Mouse (Mus musculus): ENCODE results near the gene Olfr678. TPM values are rescaled to one million over a fixed set of nuclear protein-coding genes. Genes with fewer than 3 reads are reported as not detected.

The Olfr678 gene
- polyA plus RNA-seq (2012; rRNA removed): not detected in 2 replicates

DNA sequence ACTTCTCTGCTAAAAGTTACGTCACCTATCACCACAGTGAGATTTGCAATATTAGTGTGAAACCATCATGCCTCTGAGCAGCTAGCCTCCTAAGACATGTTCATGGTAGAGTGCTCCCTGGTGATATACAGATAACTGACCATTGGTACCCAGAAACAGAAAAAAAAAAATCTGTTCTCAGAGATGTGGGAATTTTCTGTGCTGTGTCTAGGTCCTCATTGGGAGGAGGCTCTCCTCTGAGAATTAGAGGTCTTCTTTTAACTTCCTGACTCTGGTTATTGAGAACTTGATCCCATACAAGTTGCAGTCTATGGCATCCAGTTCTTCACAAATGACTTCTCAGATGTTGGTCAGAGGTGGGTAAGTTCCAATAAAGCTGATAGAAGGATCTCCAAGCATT is at the start of gene Olfr678:
Olfr678 (plus strand) TSS at position 301 of the 400 bp plus-strand sequence.

DNA sequence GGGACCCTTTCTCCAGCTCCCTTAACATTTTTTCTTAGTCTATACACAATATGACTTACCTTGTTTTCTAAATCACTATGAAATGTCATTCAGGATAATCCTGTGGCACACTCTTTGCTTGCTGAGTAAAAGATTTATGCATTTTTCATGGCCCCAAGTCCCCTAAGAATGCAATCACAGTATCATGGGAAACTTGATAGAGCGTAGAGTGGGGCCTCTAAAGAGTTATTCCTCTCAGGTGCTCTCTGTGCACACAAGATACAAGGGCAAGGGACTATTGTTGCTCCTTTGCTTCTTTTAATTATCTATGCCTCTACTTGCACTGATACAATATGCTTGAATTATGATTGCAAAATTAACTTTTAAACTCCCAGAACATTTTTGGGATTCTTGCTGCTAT is 35.9 kb upstream of the Olfr678 start, which contains the start of gene Olfr675:
Olfr675 (minus strand) TSS at position 101 of the 400 bp plus-strand sequence.

GRCm38 (mm10) chr7:105032398-105032797 is 31.9 kb upstream of the Olfr678 start, which contains the start of gene Olfr676:
Gene Olfr676, plus strand, starts transcription at chr7:105032698.

DNA sequence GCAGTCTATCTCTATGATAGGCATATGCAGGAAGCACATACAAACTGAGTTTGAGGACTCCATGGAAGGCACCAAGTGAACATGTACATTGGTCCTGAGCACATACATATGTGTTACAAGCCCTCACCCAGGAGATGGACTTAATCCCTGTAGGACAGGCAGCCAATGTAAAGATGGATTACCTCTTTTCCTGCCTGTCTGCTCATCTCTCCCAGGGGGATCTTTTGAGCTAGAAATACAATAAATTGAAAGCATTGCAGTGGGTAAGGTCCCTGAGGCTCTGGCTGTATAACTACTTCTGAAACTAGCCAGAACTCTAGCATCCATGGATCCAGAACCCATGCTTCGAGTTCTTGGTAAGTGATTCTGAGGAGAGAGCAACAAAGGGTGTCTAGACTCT is 16.6 kb downstream of the Olfr678 start, which contains the start of gene Olfr679:
Olfr679 (plus strand) TSS at position 301 of the 400 bp plus-strand sequence.

GRCm38 (mm10) chr7:105092717-105093116 is 28.4 kb downstream of the Olfr678 start, which contains the start of gene Olfr680-ps1:
Gene Olfr680-ps1, minus strand, starts transcription at chr7:105092817.

DNA sequence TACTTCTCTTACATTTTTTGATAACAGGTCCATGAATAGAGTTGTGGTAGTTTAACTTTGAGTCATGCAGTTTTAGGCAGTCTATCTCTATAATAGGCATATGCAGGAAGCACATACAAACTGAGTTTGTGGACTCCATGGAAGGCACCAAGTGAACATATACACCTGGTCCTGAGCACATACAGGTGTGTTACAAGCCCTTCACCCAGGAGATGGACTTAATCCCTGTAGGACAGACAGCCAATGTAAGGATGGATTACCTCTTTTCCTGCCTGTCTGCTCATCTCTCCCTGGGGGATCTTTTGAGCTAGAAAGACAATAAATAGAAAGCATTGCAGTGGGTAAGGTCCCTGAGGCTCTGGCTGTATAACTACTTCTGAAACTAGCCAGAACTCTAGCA is 52.3 kb downstream of the Olfr678 start, which contains the start of gene Olfr681:
Olfr681 (plus strand) TSS at position 301 of the 400 bp plus-strand sequence.

Other genes with a start within 250 kb of the Olfr678 start
- gene Usp17lb, start 221.9 kb upstream of the Olfr678 start, polyA plus RNA-seq (2012; rRNA removed): not detected in 2 replicates
- gene Usp17la, start 207.5 kb upstream of the Olfr678 start, polyA plus RNA-seq (2012; rRNA removed): not detected in 2 replicates
- not detected in 2 replicates for gene Olfr665, start 186.4 kb upstream of the Olfr678 start, polyA plus RNA-seq (2012; rRNA removed)
- not detected in 2 replicates for gene Olfr666, start 168.5 kb upstream of the Olfr678 start, polyA plus RNA-seq (2012; rRNA removed)
- not detected in 2 replicates for gene Olfr667, start 143.0 kb upstream of the Olfr678 start, polyA plus RNA-seq (2012; rRNA removed)
- gene Olfr668, start 136.4 kb upstream of the Olfr678 start, polyA plus RNA-seq (2012; rRNA removed): not detected in 2 replicates
- not detected in 2 replicates for gene Olfr669, start 130.2 kb upstream of the Olfr678 start, polyA plus RNA-seq (2012; rRNA removed)
- gene Olfr670, start 101.9 kb upstream of the Olfr678 start, polyA plus RNA-seq (2012; rRNA removed): not detected in 2 replicates
- not detected in 2 replicates for gene Olfr671, start 85.3 kb upstream of the Olfr678 start, polyA plus RNA-seq (2012; rRNA removed)
- not detected in 2 replicates for gene Olfr672, start 62.4 kb upstream of the Olfr678 start, polyA plus RNA-seq (2012; rRNA removed)
- gene Olfr675, start 36.0 kb upstream of the Olfr678 start, polyA plus RNA-seq (2012; rRNA removed): not detected in 2 replicates
- gene Olfr676, start 31.8 kb upstream of the Olfr678 start, polyA plus RNA-seq (2012; rRNA removed): not detected in 2 replicates
- gene Olfr677, start 13.1 kb upstream of the Olfr678 start, polyA plus RNA-seq (2012; rRNA removed): not detected in 2 replicates
- gene Olfr679, start 16.7 kb downstream of the Olfr678 start, polyA plus RNA-seq (2012; rRNA removed): not detected in 2 replicates
- gene Olfr680-ps1, start 28.3 kb downstream of the Olfr678 start, polyA plus RNA-seq (2012; rRNA removed): not detected in 2 replicates
- gene Olfr681, start 52.4 kb downstream of the Olfr678 start, polyA plus RNA-seq (2012; rRNA removed): not detected in 2 replicates
- not detected in 2 replicates for gene Olfr683, start 82.5 kb downstream of the Olfr678 start, polyA plus RNA-seq (2012; rRNA removed)
- gene Olfr684, start 99.2 kb downstream of the Olfr678 start, polyA plus RNA-seq (2012; rRNA removed): not detected in 2 replicates
- gene Olfr685, start 121.5 kb downstream of the Olfr678 start, polyA plus RNA-seq (2012; rRNA removed): not detected in 2 replicates
- not detected in 2 replicates for gene Olfr686, start 143.0 kb downstream of the Olfr678 start, polyA plus RNA-seq (2012; rRNA removed)
- gene Olfr688, start 223.6 kb downstream of the Olfr678 start, polyA plus RNA-seq (2012; rRNA removed): not detected in 2 replicates
- not detected in 2 replicates for gene Olfr689, start 246.7 kb downstream of the Olfr678 start, polyA plus RNA-seq (2012; rRNA removed)

Measured in liver, embryonic 18 days (tissue).